Mouse (Mus musculus): Measurements from ENCODE around the gene Nim1k.

DNA sequence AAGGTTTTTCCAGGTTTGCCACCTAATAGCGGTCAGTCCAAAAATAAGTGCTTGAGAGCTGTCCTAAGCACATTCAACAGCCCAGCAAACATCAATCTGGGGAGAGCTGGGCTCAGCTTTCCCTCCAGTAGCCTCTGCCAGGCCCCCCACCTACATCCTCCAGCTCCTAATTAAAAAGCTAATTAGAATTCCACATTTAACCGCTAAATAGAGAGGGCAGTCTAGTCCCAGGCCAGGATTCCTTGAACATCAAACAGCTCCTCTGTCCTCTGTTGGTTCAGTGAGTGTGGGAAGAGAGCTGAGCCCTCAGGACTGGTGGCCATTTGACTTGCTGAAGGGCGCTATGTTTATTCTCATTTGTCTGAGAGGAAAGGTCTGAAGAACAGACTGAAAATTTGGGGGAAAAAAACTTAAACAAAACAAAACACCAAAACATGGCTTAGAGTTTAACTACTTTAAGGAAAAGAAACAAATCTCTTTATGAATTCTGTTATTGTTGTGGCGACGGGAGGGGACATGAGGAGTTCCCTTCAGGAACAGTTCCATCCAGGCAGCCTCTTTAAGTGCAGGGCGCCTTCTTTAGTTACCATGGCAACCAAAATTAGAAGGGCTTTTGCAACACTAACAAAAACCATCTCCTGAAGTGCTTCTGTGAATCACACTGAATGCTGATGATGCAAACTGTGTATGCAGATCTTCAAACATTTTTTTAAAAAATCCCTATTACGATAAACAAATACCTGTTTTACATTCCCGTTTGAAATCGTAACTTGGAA lies 1.6 kb downstream of the Nim1k start:
- TF ChIP-seq CTCF (IDR thresholded peaks at IDR 0.05; ENCODE audit: low read depth) (no peak), EP300 (IDR thresholded peaks at IDR 0.05; ENCODE audit: low read depth) (no peak)

Data from liver, postnatal 0 days (tissue).